Mouse (Mus musculus): ENCODE results near the gene Lrrc75a. TPM values are rescaled to one million over a fixed set of nuclear protein-coding genes. Genes with fewer than 3 reads are reported as not detected.
A peak's percentile ranks its signal among the peaks of the same experiment; 100 is the strongest.

Gene Lrrc75a
- total RNA-seq, 2 experiments from 2014 or later = 3.2 to 3.5 TPM

GRCm38 (mm10) chr11:62598571-62598970, 49.8 kb downstream of the Lrrc75a start:
- DNase-seq (ENCODE audit: low spot score) = no peak

GRCm38 (mm10) chr11:62591904-62592575, 56.3 kb downstream of the Lrrc75a start:
- DNase-seq (ENCODE audit: low spot score) = no peak

GRCm38 (mm10) chr11:62591026-62591425, 57.3 kb downstream of the Lrrc75a start:
- no peak for DNase-seq (ENCODE audit: low spot score)

GRCm38 (mm10) chr11:62589391-62589790, 58.9 kb downstream of the Lrrc75a start:
- DNase-seq (ENCODE audit: low spot score) = no peak

- no peak for DNase-seq (ENCODE audit: low spot score)
Observed at GRCm38 (mm10) chr11:62587034-62587433, 61.3 kb downstream of the Lrrc75a start.

GRCm38 (mm10) chr11:62584671-62585206, 63.6 kb downstream of the Lrrc75a start:
- no peak for DNase-seq (ENCODE audit: low spot score)

GRCm38 (mm10) chr11:62583031-62583430, 65.3 kb downstream of the Lrrc75a start:
- DNase-seq (ENCODE audit: low spot score) = peak; percentile 24

- DNase-seq (ENCODE audit: low spot score) = no peak
Observed at GRCm38 (mm10) chr11:62576530-62577152, 71.7 kb downstream of the Lrrc75a start.

GRCm38 (mm10) chr11:62575659-62576438, 72.5 kb downstream of the Lrrc75a start:
- peak; percentile 43 for DNase-seq (ENCODE audit: low spot score)

GRCm38 (mm10) chr11:62575297-62575658, 73.0 kb downstream of the Lrrc75a start:
- DNase-seq (ENCODE audit: low spot score) = peak; percentile 91

GRCm38 (mm10) chr11:62574703-62575085, 73.6 kb downstream of the Lrrc75a start:
- DNase-seq (ENCODE audit: low spot score) = no peak

GRCm38 (mm10) chr11:62573959-62574702, 74.2 kb downstream of the Lrrc75a start, which contains the start of gene Trpv2:
TSS of gene Trpv2 (plus strand) at chr11:62574486.
- DNase-seq (ENCODE audit: low spot score) = no peak

GRCm38 (mm10) chr11:62568300-62568699, 80.0 kb downstream of the Lrrc75a start:
- DNase-seq (ENCODE audit: low spot score) = no peak

GRCm38 (mm10) chr11:62566211-62566610, 82.1 kb downstream of the Lrrc75a start:
- DNase-seq (ENCODE audit: low spot score) = no peak

- no peak for DNase-seq (ENCODE audit: low spot score)
Observed at GRCm38 (mm10) chr11:62565747-62566146, 82.6 kb downstream of the Lrrc75a start.

GRCm38 (mm10) chr11:62563590-62563989, 84.7 kb downstream of the Lrrc75a start:
- DNase-seq (ENCODE audit: low spot score) = no peak

GRCm38 (mm10) chr11:62560463-62561016, 87.8 kb downstream of the Lrrc75a start:
- DNase-seq (ENCODE audit: low spot score) = no peak

- peak; percentile 92 for DNase-seq (ENCODE audit: low spot score)
Observed at GRCm38 (mm10) chr11:62558961-62559646, 89.2 kb downstream of the Lrrc75a start.

GRCm38 (mm10) chr11:62558152-62558551, 90.2 kb downstream of the Lrrc75a start:
- DNase-seq (ENCODE audit: low spot score) = no peak

- DNase-seq (ENCODE audit: low spot score) = no peak
Observed at GRCm38 (mm10) chr11:62557205-62557604, 91.1 kb downstream of the Lrrc75a start.
